Mouse (Mus musculus) cerebellum, adult 9-10 months (tissue): ENCODE measurements around the gene Cd69.

ENCODE experiments used
- DNase-seq: peaks from one replicate; pipeline ENCODE4 v3.0.0; 2022

The Cd69 gene

DNA sequence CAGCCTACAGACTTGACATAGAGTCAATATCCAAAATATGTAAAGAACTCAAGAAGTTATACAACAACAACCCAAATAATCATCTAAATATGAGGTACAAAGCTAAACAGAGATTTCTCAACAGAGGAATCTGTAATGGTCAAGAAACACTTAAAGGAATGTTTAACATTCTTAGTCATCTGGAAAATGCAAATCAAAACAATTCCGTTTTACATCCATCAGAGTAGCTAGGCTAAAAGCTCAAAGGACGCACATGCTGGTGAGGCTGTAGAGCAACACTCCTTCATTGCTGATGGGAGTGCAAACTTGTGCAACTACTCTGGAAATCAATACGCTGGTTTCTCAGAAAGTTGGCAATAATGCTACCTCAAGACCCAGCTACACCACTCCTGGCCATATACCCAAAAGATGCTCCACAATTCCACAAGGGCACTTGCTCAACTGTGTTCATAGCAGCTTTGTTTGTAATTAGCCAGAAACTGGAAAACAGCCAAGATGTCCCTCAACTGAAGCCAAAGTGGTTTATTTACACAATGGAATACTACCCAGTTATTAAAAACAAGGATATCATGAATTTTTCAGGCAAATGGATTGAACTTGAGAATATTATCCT lies 52.9 kb downstream of the Cd69 start:
- DNase-seq = no peak

- no peak for DNase-seq
Measured at GRCm38 (mm10) chr6:129221053-129221452, 54.2 kb downstream of the Cd69 start.

DNA sequence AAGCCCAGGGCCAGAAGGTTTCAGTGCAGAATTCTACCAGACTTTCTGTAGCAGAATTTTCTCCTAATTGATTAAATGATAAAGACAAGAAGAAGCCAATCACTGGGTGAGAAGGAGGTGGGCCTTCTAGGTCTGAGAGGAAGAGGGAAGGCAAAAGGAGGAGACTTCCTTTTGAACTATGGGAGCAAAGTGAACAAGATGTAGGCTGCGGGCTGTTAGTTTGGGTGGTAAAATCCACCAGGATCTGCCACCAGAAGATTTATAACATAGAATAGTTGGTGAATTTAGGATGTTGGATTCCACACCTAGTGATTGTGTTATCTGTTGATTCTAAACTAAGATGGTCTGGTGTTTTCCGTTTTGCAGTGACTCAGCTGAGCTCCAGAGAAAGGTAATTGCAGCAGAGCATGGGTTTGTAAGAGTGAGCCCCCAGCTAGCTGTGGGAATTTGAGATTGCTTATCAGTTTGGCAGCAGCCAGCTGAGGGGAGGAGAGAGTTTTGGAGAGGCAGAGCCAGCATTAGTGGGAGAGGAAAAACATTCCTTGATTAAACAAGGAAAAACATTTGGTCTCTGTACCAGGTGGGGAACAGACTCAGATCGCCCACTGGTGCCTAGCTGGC lies 55.2 kb downstream of the Cd69 start:
- DNase-seq = no peak

- no peak for DNase-seq
Measured at GRCm38 (mm10) chr6:129218191-129218696, 57.0 kb downstream of the Cd69 start.
